Mouse (Mus musculus) kidney, postnatal 4 days (tissue): ENCODE measurements at regions not wholly inside any gene's neighbourhood (a gene's known extent, or its start where the extent isn't known, plus 50 kb on each side); places are given as distances from the start of the nearest gene placed in this dataset.

Experiments used
- DNase-seq, 2 experiments: peaks; one replicate each; pipeline ENCODE4 v3.0.0; 2021; ENCODE audit warnings: mixed read lengths in 2 of 2

DNA sequence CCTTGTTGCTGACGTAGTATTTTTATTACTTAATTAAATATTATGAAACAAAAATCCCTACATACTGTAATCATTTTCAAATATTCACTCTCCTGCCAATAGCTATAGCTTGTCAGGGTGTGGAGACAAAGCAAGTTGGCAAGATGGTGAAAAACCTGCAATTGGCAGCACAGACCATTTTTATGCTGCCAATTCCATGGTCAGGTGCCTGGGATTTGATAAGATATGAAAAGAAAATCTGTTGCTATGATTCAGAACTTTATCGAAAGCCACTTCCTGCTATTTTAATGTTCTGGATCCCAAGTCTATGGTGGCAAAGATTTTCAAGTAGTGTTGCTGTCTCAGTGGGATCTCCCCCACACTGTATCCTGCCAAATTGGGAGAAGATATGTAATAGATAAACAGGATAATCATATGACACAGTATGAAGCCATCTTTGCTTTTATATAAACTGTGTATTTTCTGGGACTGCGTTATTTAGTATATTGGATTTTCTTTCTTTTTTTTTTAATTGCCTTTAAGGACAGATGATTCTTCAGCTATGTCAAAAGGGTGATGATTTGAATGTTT, 165.3 kb upstream of the Lrrc3b start:
- no peak for DNase-seq

DNA sequence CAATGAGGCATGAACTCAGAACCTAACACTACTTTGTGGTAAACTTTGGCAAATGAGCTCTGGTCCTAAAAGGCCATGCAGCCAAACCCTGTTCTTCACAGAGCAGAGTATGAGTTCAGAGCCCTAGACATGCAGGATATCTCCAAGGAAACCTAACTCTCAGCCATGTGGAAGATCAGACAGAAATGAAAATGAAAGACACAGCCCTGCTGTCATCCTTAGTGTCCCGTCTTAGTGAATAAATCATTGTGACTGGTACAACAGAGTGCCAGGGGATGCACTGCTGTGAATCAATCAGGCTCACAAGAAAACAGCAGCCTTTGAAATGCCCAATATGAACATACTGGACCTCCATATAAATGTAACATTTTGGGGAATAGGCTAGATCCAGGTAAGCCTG, 171.4 kb upstream of the Lrrc3b start:
- no peak for DNase-seq

DNA sequence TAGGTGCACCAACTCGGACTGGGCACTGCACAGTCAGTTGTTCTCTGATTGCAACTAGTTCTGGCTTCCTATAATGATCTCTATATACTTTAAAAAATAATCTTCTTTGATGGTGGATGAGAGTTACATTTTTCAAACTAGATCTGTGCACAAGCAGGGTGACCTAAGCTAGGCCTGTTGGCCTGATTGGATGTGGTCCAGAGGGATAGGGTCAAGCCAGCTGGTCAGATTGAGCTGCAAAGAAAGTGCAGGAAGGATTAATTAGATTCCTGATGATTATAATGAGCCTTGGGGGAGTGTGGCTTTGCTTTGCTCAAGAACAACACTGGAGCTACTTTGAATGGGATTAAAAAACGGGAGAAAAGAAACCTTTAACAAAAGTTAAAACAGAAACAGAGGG, 195.8 kb upstream of the Lrrc3b start:
- DNase-seq = no peak

- no peak for DNase-seq
These were observed 198.9 kb upstream of the Lrrc3b start for GRCm38 (mm10) chr14:15637681-15638080.

DNA sequence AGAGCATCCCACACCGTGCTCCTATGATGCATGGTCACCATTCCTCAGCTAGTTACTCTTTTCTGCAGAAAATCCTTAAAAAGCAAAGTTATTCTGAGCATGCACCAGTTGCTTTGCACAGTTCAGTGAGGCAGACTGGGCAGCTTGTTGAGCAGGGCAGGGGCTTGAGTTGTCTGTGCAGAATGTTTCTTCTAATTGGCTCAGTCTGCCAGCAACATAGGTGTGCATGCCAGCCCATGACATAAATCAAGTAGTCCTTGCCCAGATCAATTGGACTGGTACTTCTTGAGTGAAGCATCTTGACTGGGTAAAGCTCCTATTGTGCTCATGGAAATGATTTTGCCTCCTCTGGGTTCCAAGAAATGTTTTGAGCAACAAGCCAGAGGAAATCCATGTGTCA, 200.1 kb upstream of the Lrrc3b start:
- no peak for DNase-seq

- DNase-seq = no peak
These were observed 222.1 kb upstream of the Lrrc3b start for GRCm38 (mm10) chr14:15660886-15661285.

DNA sequence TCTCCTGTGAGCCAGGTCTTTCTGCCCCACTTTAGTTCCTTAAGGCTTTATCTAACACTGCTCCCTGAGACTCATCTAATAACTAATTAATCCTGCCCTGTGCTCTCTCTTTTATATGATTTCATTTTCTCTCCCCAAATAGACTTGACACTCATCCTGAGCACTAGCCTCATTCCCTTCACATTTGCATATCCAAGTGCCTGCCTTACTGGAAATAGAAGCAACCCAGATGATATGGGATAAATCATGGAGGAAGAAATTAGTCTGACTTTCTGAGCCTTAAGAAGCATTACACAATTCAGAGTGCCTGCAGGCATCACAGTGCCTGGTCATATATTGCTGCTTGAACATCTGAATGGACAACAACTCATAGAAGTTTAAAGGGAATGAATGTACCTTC, 233.5 kb upstream of the Lrrc3b start:
- no peak for DNase-seq

DNA sequence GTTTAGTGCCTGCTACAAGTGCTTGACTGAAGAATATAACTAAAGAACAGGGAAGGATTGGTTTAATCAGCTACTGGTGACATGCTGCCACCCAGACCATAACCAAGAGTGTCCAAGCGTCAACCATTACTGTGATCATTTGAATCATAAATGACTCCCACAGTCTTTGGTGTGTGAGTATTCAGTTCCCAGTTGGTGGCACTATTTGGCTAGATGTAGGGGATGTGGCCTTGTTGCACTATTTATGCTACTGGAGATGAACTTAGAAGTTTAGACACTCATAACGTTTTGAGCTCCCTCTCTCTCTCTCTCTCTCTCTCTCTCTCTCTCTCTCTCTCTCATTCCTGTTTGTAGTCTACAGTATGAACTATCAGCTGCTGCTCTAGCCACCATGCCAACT, 238.4 kb upstream of the Lrrc3b start:
- no peak for DNase-seq

DNA sequence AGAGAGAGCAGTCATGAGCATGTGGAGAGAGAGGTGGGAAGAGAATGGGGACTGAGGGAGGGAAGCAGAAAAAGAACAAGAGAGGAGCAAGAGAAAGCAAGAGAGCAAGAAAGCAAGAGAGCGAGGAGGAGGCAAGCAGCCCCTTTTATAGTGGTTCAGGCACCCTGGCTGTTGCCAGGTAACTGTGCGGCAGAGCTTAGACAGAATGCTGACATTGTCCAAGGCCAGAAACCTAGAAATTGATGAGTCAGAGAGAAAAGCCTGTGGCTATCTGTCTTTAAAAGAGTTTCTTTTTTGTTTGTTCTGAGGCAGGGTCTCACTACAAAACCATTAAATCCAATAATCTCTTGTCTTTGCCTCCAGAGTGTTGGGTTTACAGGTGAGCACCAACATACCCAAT, 240.7 kb upstream of the Lrrc3b start:
- DNase-seq = no peak

- DNase-seq = no peak
These were observed 259.2 kb upstream of the Lrrc3b start for GRCm38 (mm10) chr14:15698001-15698400.

- no peak for DNase-seq
These were observed 259.8 kb upstream of the Lrrc3b start for GRCm38 (mm10) chr14:15698607-15699006.

DNA sequence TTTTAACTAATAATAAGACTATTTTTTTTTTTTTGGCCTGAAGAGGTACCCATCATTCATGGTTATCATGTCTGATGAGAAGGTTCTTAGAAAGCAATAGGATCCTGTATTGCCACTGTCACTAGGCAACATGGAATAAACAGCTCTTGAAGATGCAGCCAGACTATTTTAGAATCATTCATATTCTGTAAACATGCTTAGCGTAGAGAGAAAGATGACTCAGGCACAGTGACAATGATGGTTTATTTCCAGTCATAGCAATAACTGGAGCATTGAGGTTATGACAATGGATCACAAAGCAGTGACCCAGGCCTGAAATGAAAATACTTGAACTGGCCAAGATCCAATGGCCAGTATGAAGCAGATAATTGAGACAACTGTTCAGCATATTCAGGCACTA, 283.3 kb upstream of the Lrrc3b start:
- DNase-seq = no peak

- no peak for DNase-seq
These were observed 307.9 kb upstream of the Lrrc3b start for GRCm38 (mm10) chr14:15746629-15747238.

DNA sequence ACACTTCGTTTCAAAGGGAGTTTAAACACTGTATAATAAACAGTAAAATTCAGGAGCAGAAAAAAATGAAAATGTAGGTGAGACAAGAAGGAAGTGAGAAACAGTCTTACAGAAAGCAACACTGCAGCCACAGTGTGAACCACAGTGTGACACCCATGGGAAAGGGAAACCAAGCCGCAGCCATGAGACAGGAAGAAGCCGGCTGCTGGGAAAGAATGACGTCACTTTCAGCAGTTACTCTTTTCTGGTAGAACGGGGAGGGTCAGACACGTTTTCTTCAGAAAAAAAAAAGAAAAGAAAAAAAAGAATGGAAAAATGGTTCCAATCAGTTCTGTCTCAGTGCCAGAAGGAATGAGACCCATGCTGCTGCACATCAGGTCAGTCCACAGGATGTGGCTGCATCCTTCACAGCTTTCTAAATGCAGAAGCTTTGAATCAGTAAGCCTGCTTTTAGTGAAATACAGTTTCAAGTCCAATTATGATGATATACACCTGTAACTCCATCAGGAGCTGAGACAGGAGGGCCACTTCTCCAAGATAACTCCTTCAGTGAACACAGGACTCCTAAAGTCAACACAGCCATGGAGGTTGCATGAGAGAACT, 331.2 kb upstream of the Lrrc3b start:
- DNase-seq = no peak

- no peak for DNase-seq
These were observed 345.9 kb upstream of the Lrrc3b start for GRCm38 (mm10) chr14:15784727-15785126.

- peak; percentile 2 for DNase-seq
These were observed 346.4 kb upstream of the Lrrc3b start for GRCm38 (mm10) chr14:15785230-15785629.

DNA sequence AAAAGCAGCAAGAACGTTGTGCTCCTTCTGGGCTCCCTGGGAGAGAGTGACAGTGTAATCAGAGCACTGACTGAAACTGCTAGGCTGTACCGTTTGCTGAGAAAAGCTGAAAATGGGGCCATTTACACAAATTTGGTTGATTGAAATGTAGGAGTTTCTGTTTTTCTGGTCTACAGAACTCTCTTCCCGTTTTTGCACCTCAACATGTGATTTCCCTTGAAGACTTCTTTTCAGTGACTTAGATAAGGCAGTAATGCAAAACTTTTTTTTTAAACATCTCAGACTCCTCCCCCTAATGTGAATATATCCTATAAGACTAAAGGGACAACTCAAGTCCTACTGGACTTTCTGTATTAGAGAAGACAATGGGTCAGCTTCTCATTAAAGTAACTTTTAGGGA, 356.9 kb upstream of the Lrrc3b start:
- DNase-seq = no peak

DNA sequence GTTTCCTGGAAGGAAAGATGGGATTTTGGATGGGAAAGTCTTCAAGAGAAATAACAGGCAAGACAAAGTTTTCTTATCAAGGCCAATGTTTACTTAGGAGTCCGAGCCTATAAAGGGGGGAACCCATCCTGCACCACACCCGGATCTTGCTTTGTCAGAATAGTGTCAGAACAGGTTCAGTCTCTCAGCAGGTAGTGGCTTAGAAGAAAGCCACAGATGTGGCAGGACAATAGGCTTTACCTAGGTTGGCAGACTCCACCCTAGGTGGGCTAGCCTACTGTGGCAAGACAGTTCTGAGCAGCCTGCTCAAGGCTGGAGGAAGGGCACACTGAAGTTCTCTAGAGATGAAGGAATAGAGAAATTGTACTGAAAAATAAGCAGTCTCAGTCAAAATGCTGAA, 358.2 kb upstream of the Lrrc3b start:
- DNase-seq = no peak

- no peak for DNase-seq
These were observed 362.8 kb upstream of the Lrrc3b start for GRCm38 (mm10) chr14:15801477-15802099.

GRCm38 (mm10) chr14:15809083-15809482, 370.3 kb upstream of the Lrrc3b start:
- no peak for DNase-seq

DNA sequence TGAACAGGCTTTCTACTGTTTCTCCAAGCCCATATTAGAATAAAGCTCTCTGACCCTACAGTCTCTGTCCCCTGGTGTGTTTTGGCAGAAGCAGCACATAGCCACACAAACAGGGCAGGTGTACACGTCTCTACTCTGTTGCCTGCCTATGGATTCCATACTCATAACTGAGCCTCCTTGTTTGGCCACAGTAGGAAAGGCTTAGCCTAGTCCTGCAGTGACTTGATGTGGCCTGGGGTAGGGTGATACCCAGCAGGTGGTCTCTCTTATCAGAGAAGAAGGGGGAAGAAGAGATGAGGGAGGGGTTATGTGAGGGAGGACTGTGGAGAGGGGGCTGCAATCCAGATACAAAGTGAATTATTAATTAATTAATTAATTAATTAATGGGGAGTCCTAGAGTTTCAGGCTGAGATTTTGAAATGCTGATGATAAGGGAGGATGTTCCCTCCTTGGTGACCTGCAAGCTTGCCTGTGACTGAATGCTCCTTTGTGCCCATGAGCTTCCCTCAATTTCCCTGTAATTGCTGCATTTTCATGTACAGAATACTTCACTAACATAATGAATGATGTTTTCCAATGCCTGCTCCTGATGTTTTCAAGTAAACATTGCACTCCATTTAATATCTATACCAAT, 402.7 kb upstream of the Lrrc3b start:
- no peak for DNase-seq

- DNase-seq = no peak
These were observed 403.3 kb upstream of the Lrrc3b start for GRCm38 (mm10) chr14:15842024-15842599.

DNA sequence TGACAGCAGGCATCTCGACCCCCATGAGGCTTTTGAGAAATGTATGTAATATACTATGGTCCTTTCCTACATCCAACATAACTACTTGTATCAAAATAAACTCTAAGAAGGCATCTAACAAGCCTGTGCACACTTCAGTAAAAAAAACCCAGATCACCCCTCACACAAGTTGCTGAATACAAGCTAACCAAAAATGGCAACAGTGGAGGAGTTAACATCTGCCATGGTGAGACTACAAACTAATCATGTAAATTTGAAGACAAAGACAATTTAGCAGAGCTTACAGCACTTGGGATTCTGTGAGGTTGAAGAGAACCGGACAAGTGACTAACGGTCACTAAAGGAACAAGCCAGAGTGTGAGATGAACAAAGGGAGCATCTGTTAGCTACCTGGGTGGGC, 380.6 kb upstream of the Ngly1 start:
- no peak for DNase-seq

- DNase-seq = no peak
These were observed 377.1 kb upstream of the Ngly1 start for GRCm38 (mm10) chr14:15872013-15872412.
